Mouse (Mus musculus): ENCODE measurements around the gene Ciao1. TPM values are rescaled to one million over a fixed set of nuclear protein-coding genes. Genes with fewer than 3 reads are reported as not detected.

Gene Ciao1
- polyA plus RNA-seq, 1 experiment from 2014 or later = 68.4 TPM

DNA sequence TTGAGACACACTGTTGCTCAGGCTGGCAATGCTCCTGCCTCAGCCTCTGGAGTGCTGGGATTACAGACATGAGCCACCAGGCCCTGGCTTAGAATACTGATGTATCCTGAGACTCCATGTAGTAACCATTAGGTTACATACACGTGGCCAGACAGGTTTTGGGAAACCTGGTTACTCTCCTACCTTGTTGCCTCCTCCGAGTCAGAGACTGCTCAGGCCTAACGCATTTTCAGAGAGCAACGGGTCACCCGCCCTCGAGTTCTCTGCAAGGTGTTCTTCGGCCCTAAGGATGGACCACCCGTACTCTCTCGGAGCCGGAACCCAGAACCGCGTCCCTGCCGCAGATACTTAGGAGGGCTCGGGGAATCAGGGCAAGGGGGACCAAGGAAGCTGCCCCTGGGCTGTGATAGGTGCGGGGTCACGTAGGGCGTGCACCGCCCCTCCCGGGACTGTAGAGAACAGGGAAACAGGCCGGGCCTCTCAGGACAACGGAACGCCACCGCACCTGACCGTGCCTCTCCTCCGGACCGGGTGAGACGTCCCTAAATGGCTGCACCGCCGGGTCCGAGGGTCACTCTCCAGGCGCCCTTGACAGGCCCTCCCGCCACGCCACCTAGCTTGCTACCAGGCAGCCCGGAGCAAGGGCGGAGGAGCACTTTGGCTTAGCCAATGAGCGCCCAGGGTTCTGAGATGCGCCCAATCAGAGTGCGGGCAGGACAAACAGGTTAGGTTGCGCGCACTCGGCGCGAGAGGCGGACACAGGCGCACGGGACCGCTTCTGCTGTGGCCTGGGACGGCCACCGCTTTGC is 22.1 kb upstream of the Ciao1 start, which contains the start of gene Stard7:
Gene Stard7 (plus strand): TSS at position 728 of the 809 bp plus-strand sequence.
- H3K9ac ChIP-seq (replicated peaks) = peak within 1 kb of the TSS; percentile 91
- H3K4me3 ChIP-seq (replicated peaks) = peak within 1 kb of the TSS; percentile 98
- peak within 1 kb of the TSS; percentile 80 for H3K4me2 ChIP-seq (replicated peaks)
- ATAC-seq = peak; percentile 98
- H3K27me3 ChIP-seq = no peaks in the 10 kb centered on the region
- WGBS = under 1% methylated on average over 49 of the region's 49 CpGs
- no peaks in the 10 kb centered on the region for H3K9me3 ChIP-seq
- H3K4me1 ChIP-seq (replicated peaks) = peaks cover 26% of the 10 kb centered on the region
- H3K36me3 ChIP-seq = no peaks in the 10 kb centered on the region
- peak within 1 kb of the TSS; percentile 93 for H3K27ac ChIP-seq

DNA sequence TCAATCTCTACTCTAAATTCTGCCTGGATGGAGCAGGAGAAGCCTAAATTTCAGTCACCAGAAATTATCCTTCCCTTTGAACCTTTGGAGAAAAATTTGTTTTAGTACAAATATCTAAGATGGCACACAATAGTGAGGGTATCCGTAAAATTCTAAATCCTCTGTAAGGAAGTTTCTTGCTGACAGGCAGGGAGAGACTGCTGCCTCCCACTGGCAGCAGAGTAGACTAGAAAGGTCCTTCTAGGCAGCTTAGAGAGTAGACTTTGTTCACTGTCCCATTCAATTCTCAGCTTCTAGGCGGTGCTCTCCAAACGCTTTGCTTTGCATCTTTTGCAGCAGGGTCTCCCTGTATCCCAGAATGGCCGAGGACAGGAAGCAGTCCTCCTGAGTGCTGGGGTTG is 20.2 kb upstream of the Ciao1 start:
- no peak for ATAC-seq
- Histone ChIP-seq H3K4me1 (replicated peaks) (peaks cover 17% of the 10 kb centered on the region), H3K4me3 (replicated peaks) (no peak overlapping the region), H3K27ac (no peak overlapping the region), H3K9me3 (no peaks in the 10 kb centered on the region), H3K27me3 (no peaks in the 10 kb centered on the region), H3K9ac (replicated peaks) (no peak overlapping the region), H3K36me3 (no peaks in the 10 kb centered on the region), H3K4me2 (replicated peaks) (no peak overlapping the region)
- WGBS = 35% methylated on average over 4 of the region's 4 CpGs

DNA sequence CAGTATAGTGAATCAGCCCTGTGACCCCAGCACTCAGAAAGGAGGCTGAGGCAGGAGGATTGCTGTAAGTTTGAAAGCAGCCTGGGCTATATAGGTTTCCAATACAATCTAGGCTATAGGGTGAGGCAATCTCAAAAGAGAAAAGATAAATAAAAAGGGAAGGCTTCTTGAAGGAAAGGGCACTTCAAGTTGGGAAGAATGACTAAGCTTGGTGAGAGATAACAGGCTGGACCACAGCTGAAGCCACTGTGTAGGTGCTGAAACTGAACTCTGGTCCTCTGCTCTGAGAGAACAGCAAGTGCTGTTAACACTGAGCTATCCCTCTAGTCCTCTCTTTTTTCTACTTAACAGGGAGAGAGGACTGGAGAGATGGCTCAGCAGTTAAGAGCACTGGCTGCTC is 14.9 kb upstream of the Ciao1 start:
- Histone ChIP-seq H3K4me3 (replicated peaks) (no peak overlapping the region), H3K36me3 (peaks cover 29% of the 10 kb centered on the region), H3K27me3 (no peaks in the 10 kb centered on the region), H3K27ac (no peak overlapping the region), H3K4me2 (replicated peaks) (no peak overlapping the region), H3K4me1 (replicated peaks) (no peaks in the 10 kb centered on the region), H3K9ac (replicated peaks) (no peak overlapping the region), H3K9me3 (no peaks in the 10 kb centered on the region)
- ATAC-seq = no peak

DNA sequence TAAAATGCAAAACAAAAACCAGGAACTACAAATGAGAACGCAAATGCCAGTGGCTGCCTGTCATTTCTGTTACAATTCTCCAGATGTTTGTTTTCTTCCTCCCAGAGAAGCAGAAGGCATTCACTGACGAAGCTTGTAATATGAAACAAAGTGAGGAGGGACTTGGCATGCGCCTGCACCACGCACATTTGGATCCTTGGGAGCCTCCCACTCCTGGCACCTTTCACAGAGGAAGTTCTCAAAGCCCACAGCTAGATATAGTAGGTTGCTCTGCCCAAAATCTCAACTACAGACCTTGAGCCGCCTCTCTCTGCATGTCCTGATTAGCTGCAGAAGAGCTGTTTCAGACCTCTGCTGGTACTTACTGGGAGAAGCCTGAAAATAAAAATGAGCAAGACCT is 11.7 kb upstream of the Ciao1 start:
- peaks cover 47% of the 10 kb centered on the region for H3K36me3 ChIP-seq
- H3K9ac ChIP-seq (replicated peaks) = no peak overlapping the region
- no peak overlapping the region for H3K27ac ChIP-seq
- H3K4me1 ChIP-seq (replicated peaks) = no peaks in the 10 kb centered on the region
- H3K9me3 ChIP-seq = no peaks in the 10 kb centered on the region
- WGBS = 95% methylated on average over 5 of the region's 5 CpGs
- no peaks in the 10 kb centered on the region for H3K27me3 ChIP-seq
- no peak overlapping the region for H3K4me3 ChIP-seq (replicated peaks)
- no peak for ATAC-seq
- no peak overlapping the region for H3K4me2 ChIP-seq (replicated peaks)

DNA sequence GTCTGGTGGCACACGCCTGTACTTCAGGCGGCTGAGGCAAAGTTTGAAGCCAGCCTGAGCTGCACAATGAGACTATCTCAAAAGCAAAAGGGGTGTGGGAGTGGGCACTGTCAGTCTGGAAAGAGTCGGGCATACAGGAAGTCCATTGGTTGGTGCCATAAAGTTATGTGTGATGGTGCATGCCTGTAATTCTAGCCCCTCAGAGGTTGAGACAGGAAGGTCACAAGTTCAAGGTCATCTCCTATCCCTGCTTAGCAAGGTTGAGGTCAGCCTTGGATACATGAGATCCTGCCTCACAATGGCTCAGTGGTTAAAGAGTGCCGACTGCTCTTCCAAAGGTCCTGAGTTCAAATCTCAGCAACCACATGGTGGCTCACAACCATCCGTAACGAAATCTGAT is 7.7 kb upstream of the Ciao1 start:
- no peak for ATAC-seq
- Histone ChIP-seq H3K4me1 (replicated peaks) (peaks cover 7% of the 10 kb centered on the region), H3K27me3 (no peaks in the 10 kb centered on the region), H3K27ac (no peak overlapping the region), H3K9me3 (no peaks in the 10 kb centered on the region), H3K4me3 (replicated peaks) (no peak overlapping the region), H3K36me3 (peaks cover 51% of the 10 kb centered on the region), H3K9ac (replicated peaks) (no peak overlapping the region), H3K4me2 (replicated peaks) (no peak overlapping the region)
- WGBS = 91% methylated on average over 6 of the region's 6 CpGs

DNA sequence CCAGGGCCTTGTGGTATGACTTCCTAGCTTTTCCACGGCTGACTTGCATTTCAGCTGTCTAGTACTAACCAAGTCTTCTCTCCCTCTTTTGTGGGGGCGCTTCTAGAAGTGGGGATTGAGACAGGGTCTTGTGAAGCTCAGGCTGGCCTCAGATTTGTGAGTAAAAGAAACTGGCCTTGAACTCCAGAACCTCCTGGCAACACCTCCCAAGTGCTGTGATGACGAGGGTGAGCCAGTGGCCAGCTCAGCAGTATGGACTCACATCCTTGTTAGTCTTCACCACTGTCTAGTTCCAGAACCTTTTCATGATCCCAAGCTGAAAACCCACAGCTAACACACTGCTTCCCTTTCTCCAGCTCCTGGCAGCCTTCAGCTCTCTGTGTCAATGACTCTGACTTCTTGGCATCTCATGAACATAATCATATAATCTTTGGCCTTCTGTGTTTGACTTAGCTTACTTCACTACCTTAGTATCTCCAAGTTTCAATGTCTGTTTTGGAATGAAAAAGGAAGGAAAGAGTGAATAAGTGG is 7.1 kb upstream of the Ciao1 start:
- Histone ChIP-seq H3K4me1 (replicated peaks) (peaks cover 13% of the 10 kb centered on the region), H3K4me3 (replicated peaks) (no peak overlapping the region), H3K27me3 (no peaks in the 10 kb centered on the region), H3K9ac (replicated peaks) (no peak overlapping the region), H3K27ac (no peak overlapping the region), H3K9me3 (no peaks in the 10 kb centered on the region), H3K4me2 (replicated peaks) (no peak overlapping the region), H3K36me3 (peaks cover 45% of the 10 kb centered on the region)
- 91% methylated on average over 3 of the region's 3 CpGs for WGBS
- ATAC-seq = no peak

DNA sequence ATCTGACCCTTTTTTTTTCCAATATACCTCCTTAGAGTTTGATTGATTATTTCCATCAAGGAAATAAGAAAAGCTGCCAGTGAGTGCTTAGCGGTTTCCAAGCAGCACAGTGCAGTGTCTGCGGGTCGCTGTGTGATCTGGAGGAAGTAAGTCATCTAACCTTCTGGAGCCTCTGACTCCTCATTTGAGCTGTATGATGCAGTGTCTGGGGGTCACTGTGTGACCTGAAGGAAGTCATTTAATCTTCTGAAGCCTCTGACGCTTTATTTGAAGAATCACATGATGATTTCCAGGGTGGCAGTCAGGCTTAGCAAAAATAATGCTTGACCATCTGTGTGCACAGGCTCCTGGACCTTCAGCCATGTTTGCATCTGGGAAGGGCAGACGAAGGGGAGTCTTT is 5.2 kb upstream of the Ciao1 start:
- Histone ChIP-seq H3K9me3 (no peaks in the 10 kb centered on the region), H3K9ac (replicated peaks) (no peak overlapping the region), H3K4me3 (replicated peaks) (no peak overlapping the region), H3K27ac (no peak overlapping the region), H3K4me2 (replicated peaks) (no peak overlapping the region), H3K36me3 (peaks cover 26% of the 10 kb centered on the region), H3K4me1 (replicated peaks) (peaks cover 26% of the 10 kb centered on the region), H3K27me3 (no peaks in the 10 kb centered on the region)
- WGBS = 89% methylated on average over 5 of the region's 5 CpGs
- no peak for ATAC-seq

DNA sequence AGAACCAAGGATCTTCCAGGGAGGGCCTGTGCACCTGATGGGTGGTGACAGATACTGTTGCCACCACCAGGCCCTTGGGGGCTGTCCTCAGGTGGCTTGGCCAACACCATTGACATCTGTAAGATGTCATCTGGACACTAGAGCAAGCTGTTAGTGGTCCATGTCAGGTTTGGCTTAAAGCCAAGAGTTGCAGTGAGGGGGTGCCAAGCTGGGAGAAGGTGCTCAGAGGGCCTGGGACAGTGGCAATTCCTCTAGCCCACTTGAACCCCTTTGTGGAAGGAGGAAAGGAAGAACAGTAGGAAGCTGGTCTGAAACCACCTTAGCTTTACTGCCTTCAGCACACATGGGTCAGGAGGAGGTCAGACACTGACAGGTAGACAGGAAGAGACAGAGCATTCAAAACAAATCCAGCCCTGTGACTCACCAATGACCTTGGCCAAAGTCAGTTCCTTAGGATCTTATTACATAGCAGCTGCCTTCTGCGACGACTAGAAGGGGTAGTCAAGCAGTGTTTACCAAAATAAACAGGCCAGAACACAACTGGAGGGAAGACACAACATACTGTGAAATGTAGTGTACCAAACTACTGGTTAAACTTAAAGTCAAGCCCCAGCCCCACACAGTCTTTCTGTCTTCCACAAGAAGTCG is 4.4 kb upstream of the Ciao1 start:
- Histone ChIP-seq H3K27me3 (no peaks in the 10 kb centered on the region), H3K9ac (replicated peaks) (no peak overlapping the region), H3K4me3 (replicated peaks) (no peak overlapping the region), H3K36me3 (peaks cover 18% of the 10 kb centered on the region), H3K9me3 (no peaks in the 10 kb centered on the region), H3K4me2 (replicated peaks) (no peak overlapping the region), H3K4me1 (replicated peaks) (peaks cover 27% of the 10 kb centered on the region), H3K27ac (no peak overlapping the region)
- 88% methylated on average over 3 of the region's 3 CpGs for WGBS
- no peak for ATAC-seq

DNA sequence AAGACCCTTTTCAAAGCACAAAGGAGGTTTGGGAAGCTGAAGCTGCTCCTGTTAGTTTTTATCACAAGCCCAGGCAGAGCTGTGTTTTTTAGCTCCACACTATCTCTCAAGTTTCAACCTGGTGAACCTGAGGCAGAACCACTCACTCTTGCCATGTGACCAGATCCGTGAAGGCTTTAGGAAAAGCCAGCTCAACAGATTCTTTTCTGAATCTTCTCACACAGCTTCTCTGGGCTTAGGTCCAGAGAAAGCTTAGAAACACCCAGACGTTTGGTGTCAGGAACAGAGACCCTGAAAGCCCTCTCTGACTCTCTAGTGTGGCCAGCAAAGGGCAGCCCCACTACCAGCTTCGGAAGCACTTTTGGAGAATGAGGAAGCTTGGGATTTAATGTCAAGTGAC is 3.8 kb upstream of the Ciao1 start:
- ATAC-seq = no peak
- H3K27ac ChIP-seq = no peak overlapping the region
- no peaks in the 10 kb centered on the region for H3K27me3 ChIP-seq
- peaks cover 33% of the 10 kb centered on the region for H3K4me1 ChIP-seq (replicated peaks)
- 86% methylated on average over 3 of the region's 3 CpGs for WGBS
- peaks cover 13% of the 10 kb centered on the region for H3K36me3 ChIP-seq
- H3K9me3 ChIP-seq = no peaks in the 10 kb centered on the region
- H3K4me2 ChIP-seq (replicated peaks) = no peak overlapping the region
- no peak overlapping the region for H3K9ac ChIP-seq (replicated peaks)
- no peak overlapping the region for H3K4me3 ChIP-seq (replicated peaks)

DNA sequence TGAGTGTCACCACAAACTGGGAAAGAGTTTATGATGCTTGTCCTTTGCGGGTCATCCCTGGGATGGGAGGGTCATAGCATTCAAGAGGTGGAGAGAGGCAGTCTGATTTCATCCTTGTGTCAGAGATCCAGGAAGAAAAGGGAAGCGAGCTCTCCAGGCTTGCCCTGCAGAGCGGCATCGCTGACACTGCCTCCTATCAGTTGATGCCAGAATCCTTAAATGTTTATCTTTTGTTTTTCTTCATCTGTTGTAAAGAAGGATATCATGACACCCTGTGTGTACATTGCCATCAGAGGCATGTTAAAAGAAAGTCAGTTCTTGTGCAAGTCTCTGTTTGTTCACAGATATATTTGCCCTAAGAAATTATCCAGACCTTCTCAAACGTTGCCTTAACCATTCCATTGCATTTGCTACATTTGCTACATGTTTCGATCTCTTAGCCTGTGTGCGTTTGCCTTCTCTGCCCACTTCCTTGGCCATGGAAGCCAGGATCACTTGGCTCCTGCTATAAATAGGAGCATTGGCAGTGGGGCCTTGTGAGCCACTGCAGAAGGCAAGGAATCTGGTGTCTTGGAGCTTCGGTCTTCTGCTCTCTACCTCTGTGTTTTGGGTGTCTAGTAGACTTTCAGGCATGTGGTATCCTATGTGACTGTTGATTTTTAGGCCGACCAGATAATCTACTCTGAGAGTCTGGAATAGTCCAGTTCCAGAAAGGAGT is 2.8 kb upstream of the Ciao1 start:
- Histone ChIP-seq H3K4me3 (replicated peaks) (no peak overlapping the region), H3K4me1 (replicated peaks) (peaks cover 36% of the 10 kb centered on the region), H3K9me3 (no peaks in the 10 kb centered on the region), H3K4me2 (replicated peaks) (no peak overlapping the region), H3K36me3 (peaks cover 14% of the 10 kb centered on the region), H3K9ac (replicated peaks) (no peak overlapping the region; the same call in 1 of the 2 replicates), H3K27me3 (no peaks in the 10 kb centered on the region), H3K27ac (no peak overlapping the region)
- 95% methylated on average over 9 of the region's 9 CpGs for WGBS
- no peak for ATAC-seq

DNA sequence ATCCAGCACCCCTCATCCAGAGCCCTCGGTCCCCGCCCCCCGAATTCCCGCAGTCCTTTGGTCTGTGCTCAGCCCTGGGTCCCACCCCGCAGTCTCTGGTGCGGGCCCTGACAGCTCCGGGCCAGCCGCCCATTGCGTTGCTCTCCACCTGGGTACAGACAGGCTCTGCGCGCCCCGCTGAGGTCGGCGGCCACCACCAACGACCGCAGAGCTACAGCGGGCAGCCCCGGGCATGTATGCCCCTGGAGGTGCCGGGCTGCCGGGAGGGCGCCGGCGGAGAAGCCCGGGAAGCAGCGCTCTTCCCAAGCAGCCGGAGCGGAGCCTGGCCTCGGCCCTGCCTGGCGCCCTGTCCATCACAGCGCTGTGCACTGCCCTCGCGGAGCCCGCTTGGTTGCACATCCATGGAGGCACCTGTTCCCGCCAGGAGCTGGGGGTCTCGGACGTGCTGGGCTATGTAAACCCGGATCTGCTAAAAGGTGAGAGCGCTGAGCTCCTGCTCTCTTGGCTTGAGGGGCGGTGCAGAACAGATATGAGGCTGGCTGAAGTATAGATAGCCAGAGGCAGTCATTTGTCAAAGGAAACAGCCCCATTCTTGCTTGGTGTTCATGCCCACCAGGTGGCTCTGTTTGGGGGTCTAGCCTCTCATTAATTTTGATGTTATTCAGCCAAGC is 853 bp upstream of the Ciao1 start:
- Histone ChIP-seq H3K27me3 (no peaks in the 10 kb centered on the region), H3K4me1 (replicated peaks) (peaks cover 36% of the 10 kb centered on the region), H3K4me2 (replicated peaks) (peak overlapping the region; percentile 99), H3K36me3 (peaks cover 32% of the 10 kb centered on the region), H3K9ac (replicated peaks) (peak overlapping the region; percentile 95), H3K4me3 (replicated peaks) (peak overlapping the region; percentile 97), H3K27ac (peak overlapping the region; percentile 81), H3K9me3 (no peaks in the 10 kb centered on the region)
- ATAC-seq = peak; percentile 74
- WGBS = 1% methylated on average over 39 of the region's 39 CpGs
